Mouse (Mus musculus): ENCODE data around the gene Rnf169.
"Not testable (repeated sequence)": the region's sequence is repeated elsewhere in the genome, so short reads cannot be mapped to it uniquely, and the experiment has no call there.

Gene Rnf169

GRCm38 (mm10) chr7:99979081-99979480, 1.2 kb downstream of the Rnf169 start:
- DNase-seq: no peak

GRCm38 (mm10) chr7:99978041-99978440, 2.2 kb downstream of the Rnf169 start:
- DNase-seq: no peak

GRCm38 (mm10) chr7:99975819-99976575, 4.3 kb downstream of the Rnf169 start:
- DNase-seq: no peak

GRCm38 (mm10) chr7:99974208-99974970, 5.9 kb downstream of the Rnf169 start:
- no peak for DNase-seq

GRCm38 (mm10) chr7:99972912-99973311, 7.3 kb downstream of the Rnf169 start:
- DNase-seq: not testable (repeated sequence)

- no peak for DNase-seq
Measured at GRCm38 (mm10) chr7:99971926-99972325, 8.3 kb downstream of the Rnf169 start.

GRCm38 (mm10) chr7:99969151-99969550, 11.1 kb downstream of the Rnf169 start:
- DNase-seq: no peak

GRCm38 (mm10) chr7:99966011-99966721, 14.1 kb downstream of the Rnf169 start:
- no peak for DNase-seq

GRCm38 (mm10) chr7:99965020-99965841, 15.0 kb downstream of the Rnf169 start:
- no peak for DNase-seq

- DNase-seq: no peak
Measured at GRCm38 (mm10) chr7:99963237-99963860, 16.9 kb downstream of the Rnf169 start.

- DNase-seq: no peak
Measured at GRCm38 (mm10) chr7:99962536-99963236, 17.6 kb downstream of the Rnf169 start.

- DNase-seq: no peak
Measured at GRCm38 (mm10) chr7:99961518-99961917, 18.7 kb downstream of the Rnf169 start.

GRCm38 (mm10) chr7:99960571-99960970, 19.7 kb downstream of the Rnf169 start:
- not testable (repeated sequence) for DNase-seq

GRCm38 (mm10) chr7:99957226-99957965, 22.9 kb downstream of the Rnf169 start:
- no peak for DNase-seq

- DNase-seq: no peak
Measured at GRCm38 (mm10) chr7:99956095-99956494, 24.2 kb downstream of the Rnf169 start.

GRCm38 (mm10) chr7:99954212-99954611, 26.0 kb downstream of the Rnf169 start:
- peak; percentile 40 for DNase-seq

- DNase-seq: peak; percentile 27
Measured at GRCm38 (mm10) chr7:99953442-99954098, 26.7 kb downstream of the Rnf169 start.

- no peak for DNase-seq
Measured at GRCm38 (mm10) chr7:99947329-99947728, 32.9 kb downstream of the Rnf169 start.

GRCm38 (mm10) chr7:99946356-99946755, 33.9 kb downstream of the Rnf169 start:
- no peak for DNase-seq

- DNase-seq: no peak
Measured at GRCm38 (mm10) chr7:99945939-99946338, 34.3 kb downstream of the Rnf169 start.
